Mouse (Mus musculus): ENCODE results near the gene Qser1.

GRCm38 (mm10) chr2:104768697-104769096 is 47.9 kb downstream of the Qser1 start:
- TF ChIP-seq POLR2A (IDR thresholded peaks at IDR 0.05; ENCODE audit: control insufficient read depth, low read depth, low read length) (no peak), CTCF (IDR thresholded peaks at IDR 0.05; ENCODE audit: control insufficient read depth, insufficient read depth, insufficient replicate concordance, low read depth, low read length) (no peak)
